Mouse (Mus musculus): ENCODE data around the gene Ccdc137.

Ccdc137 gene

DNA sequence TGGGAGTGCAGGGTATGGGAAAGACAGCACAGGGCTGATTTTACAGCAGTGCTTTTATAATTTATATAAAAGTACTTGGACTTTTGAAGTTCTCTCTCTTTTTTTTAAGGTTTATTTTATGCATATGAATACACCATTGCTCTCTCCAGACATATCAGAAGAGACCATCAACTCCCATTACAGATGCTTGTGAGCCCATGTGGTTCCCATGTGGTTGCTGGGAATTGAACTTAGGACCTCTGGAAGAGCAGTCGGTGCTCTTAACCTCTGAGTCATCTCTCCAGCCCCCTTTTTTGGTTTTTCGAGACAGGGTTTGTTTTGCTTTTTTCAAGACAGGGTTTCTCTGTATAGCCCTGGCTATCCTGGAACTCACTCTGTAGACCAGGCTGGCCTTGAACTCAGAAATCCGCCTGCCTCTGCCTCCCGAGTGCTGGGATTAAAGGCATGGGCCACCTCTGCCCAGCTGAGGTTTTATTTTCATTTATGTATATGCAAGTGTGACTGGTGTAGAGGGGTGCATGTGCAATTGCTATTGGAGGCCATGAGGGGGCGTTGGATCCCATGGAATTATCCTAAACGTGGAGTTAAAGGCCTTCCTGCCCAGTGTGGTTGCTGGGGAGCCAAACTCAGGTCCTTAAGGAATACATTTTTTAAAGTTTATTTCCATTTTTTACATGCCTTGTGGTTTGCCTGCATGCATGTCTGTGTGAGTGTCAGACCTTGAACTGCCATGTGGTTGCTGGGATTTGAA, 1.1 kb downstream of the Ccdc137 start:
- no peak for DNase-seq (ENCODE audit: low spot score in 2 of 2)

DNA sequence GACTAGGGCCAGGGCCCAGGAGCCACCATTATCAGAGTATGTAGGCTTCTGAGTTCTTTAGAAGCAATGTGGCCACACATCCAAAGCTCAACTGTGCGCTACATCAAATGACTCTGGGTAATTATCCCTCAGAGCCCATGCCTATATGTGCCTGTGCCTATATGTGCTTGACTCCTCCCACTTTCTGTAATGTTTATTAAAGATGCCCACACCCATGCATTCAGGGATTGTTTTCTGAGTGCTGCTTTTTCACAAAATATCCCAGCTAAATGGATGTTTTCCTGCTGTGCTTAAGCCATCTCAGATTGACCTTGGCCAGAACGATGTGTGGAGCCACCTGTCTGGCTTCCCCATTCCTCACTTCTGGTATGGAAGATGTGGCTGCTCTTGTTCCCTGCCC, 5.6 kb downstream of the Ccdc137 start:
- DNase-seq (ENCODE audit: low spot score in 2 of 2): no peak

DNA sequence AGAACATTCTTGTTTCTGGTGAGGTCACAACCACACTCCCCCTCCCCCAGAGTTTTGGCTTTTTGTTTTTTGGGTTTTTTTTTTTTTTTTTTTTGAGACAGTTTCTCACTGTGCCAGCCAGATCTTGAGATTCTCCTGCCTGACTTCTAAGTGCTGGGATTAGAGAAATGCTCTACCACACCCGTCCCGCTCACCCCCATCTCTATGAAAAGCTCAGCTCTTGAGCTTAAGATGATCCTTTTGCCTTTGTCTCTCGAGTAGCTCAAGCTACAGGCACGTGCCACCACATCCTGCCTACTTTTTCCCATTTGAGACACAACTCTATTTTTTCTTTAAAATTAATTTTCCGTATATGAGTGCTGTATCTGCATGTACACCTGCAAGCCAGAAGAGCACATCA, 6.5 kb downstream of the Ccdc137 start:
- DNase-seq (ENCODE audit: low spot score in 2 of 2): no peak

DNA sequence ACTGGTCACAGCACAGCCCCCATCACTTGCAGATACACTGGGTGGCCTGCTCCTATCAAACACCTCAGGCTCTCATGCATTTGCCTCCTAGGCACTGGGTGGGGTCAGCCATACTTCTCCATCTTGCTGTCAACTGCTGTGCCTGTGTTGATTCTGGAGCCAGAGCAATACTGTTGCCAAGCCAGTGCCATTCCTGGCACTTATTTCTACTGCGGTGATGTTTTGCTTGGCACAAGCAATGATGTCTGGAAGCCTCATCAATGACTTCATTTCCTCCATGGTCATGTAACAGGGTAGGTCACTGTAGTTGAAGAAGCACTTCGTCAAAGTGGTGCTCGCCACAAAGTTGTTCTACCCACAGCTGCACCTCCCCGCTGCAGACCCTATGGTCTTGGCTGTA, 7.6 kb downstream of the Ccdc137 start:
- no peak for DNase-seq (ENCODE audit: low spot score in 2 of 2)

DNA sequence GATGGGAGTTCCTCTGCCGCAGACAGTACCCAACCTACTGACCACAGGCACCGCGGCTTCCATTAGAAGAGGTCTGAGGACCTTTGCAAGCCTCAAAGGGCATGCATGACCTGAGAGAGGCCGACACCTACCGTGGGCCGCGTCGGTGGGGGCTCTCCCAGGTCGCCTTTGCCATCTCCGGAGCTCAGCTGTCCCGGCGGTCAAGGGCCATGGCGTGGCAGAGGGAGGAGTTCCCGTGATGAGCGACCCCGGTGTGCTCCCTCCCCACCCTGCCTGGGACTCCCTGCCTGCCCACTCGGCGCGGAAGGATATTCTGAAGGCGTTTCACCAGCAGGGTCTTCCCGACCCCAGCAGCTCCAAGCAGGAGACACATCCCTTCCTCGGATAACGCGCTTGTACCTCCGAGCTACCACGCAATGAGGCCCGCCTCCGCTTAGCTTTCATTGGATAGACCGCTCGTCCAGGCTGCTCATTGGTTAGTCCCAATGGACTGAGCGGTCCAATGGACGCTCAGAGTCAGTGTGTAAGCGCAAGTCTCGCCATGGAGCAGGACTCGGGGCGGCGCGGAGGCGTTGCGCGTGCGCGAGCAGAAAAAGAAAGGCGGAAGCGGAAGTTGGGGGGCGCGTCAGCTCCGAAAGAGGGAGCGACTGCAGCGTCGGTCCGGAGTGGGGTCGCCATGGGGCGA, 9.3 kb downstream of the Ccdc137 start, which contains the start of gene Arl16:
TSS of gene Arl16 (minus strand) at position 557 of the 685 bp plus-strand sequence.
- peak; percentile 91 to 94 for DNase-seq (ENCODE audit: low spot score in 2 of 2)

DNA sequence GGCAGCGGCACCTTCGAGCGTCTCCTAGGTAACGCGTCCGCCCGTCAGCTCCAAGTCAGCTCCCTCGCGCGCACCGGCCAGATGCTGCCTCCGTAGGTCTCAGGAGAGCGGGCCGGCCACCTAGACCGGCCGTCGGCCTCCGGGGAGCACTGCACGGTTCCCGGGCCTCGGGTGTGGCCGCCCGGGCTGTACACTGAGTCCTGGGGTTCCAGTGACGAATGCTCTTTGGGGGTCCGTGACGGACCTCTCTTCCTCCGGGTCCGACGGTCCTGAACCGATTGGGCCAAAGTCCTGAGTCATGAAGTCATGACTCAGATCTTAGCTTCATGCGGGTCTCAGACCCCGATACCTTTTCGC, 9.8 kb downstream of the Ccdc137 start:
- DNase-seq (ENCODE audit: low spot score in 2 of 2): no peak

DNA sequence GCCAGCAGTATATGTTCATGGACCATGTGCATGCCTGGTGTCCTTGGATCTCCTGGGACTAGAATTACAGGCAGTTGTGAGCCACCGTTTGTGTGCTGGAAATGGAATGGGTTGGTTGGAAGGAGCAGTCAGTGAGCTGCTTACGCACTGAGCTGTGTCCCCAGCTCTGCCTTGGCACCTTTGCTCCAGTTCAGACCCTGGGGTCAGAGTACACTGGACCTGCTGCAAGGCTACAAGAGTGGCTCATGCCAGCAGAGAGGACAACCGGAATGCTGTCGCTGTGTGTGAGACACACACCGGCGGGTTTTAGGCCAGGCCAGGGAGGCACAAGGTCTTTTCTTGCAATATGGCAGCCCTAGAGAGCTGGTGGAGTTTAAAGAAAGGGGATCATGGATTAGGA, 14.1 kb downstream of the Ccdc137 start:
- DNase-seq (ENCODE audit: low spot score in 2 of 2): no peak

DNA sequence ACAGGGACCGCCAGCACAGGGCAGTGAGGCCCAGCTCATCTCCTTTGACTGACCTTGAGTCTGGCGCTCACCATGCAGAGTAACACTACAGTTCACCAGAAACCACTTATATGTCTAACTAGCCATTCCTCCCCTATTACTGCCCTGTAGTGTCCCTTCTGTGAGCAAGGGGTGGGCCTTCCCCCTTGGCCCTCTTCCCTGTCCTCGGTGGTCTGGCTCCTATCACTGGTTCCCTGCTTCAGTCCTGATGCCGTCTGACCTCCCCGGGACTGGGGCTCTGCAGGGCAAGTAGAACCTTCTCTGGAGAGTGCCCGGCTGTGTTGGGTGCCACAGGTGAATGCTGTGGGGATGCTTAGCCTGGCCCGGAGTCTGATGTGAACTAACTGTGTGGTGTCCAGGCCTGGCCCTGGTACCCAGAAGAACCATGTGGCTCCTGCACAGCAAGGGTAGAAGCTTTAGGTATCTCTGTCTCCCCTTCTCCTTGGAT, 25.6 kb downstream of the Ccdc137 start:
- DNase-seq (ENCODE audit: low spot score in 2 of 2): no peak

DNA sequence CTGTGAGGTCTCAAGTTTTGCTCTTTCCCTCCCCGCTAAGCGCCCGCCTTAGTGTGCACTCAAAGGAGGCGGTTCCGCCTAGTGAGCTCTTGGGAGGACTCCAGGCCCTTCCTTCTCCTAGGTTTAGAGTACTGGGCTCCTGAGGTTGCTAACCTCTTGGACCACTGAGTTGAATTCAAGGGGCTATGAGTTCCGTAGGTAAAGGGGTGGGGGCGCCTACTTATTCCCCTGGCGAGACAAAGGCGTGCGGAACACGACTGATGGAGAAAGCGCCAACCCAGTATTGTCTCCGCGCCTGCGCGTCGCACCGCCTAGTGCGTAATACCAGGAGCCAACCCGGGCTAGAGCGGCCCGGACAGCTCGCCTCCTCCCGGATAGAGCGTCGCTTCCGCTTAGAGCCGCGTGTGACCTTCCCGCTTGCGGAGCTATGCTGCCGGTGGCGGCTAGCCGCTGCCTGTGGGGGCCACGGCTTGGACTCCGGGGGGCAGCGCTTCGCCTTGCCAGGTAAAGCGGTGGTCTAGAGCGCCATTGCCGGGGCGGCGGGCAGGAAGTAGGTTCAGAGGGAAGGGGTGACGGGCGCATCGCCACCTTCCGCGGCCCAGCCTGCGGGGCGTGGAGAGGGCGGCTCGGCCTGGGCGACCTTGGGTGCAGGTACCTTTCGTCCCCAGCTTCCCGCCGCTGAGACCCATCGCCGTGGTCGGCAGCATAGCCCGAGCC, 26.5 kb downstream of the Ccdc137 start, which contains the start of gene Mrpl12:
TSS of gene Mrpl12 (plus strand) at position 349 of the 717 bp plus-strand sequence.
- peak; percentile 78 to 86 for DNase-seq (ENCODE audit: low spot score in 2 of 2)

DNA sequence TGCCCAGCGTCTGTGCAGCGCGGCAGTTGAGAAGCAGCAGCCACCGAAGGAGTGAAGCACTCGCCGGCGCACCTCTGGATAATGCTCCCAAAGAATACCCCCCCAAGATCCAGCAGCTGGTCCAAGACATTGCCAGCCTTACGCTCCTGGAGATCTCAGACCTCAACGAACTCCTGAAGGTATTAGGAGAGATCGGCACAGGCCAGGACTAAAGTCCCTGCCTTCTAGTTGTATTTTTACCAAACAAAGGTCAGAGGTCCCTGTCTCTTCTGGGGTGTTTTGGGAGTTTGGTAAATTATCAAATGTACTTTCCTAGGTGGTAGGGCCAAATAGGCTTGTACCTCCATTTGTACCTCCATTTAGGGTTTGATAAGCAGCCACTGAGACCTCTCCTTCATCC, 27.3 kb downstream of the Ccdc137 start:
- DNase-seq (ENCODE audit: low spot score in 2 of 2): no peak

DNA sequence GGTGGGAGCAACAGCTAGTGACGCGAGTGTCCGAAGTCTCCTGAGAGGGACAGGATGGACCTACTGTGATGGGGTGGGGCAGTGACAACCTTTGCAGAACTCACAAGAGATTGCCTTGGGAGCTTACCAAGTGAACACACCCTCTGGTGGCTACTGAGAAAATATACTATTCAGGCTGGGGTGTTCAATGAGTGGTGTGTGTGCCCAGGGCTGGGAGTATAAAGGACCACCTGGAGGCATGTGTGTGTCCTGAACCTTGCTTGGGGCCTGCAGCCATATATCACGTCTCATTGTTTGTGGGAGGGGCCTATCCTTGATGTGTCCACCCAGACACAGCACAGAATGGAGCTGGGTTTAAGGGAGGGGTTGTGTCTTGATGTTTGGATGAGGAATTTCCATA, 30.6 kb downstream of the Ccdc137 start:
- no peak for DNase-seq (ENCODE audit: low spot score in 2 of 2)

DNA sequence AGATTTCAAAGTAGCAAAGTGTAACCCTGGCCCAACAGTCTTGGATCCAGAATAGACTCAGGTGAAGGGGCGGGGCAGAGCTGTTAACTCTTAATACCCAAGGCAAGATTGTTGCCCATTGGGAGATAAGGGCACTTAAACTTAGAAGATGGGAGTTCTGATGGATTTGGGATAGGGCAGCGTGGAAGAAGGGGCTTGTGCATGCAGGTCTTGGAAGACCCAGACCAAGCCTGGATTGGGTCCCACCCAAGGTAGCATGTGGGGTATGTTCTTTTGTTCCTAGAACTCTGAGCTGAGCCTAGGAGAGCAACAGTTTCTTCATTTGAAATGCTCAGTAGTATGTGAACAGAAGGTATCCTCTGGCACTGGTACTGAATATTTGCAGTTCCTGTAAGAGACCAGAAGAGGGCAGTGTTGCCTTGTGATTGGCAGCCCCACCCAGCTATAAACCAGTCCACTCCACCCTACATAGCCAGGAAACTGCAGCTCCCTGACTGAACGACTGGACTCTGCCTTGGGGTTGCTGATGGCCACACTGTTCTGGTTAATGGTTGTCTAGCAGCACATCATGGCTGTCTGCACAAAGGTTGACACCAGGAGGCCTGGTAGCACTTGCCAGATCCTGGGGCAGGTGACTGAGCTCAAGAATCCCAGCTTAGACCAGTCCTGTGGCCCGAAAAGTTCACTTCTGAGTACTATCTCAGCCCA, 31.3 kb downstream of the Ccdc137 start:
- peak; percentile 70 to 75 for DNase-seq (ENCODE audit: low spot score in 2 of 2)

DNA sequence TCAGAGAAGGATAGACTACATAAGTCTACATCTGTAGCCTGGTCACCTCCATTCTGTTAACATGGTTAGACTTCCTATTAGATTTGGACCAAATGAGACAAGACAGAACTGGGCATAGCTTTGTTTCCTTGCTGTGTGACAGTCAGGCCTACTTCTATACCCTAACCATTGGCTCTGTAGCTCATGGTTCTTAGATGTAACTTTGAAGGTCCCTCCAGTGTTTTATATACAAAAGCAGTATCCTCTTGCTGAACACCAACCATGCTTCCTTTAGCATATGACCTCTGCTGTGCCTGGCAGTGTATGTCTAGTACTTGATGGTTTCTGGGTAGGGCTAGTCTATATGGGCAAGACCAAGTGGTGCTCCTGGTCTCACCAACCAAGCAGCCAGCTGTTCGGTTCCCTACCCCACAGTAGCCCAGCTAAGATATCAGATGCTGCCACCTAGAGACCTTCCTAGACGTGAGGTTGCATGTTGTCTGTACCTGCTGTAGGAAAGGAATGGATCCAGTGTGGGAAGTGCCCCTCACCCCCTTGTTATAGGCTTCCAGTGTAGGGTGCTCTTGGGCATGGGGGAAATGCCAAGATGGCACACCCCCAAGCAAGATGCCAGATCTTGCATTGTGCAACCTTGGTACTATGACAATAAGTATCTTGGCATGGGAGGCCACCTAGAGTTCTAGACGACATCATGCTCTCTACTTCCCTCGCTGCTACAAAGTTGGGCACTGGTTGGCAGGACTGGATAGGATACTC, 32.6 kb downstream of the Ccdc137 start:
- no peak for DNase-seq (ENCODE audit: low spot score in 2 of 2)

DNA sequence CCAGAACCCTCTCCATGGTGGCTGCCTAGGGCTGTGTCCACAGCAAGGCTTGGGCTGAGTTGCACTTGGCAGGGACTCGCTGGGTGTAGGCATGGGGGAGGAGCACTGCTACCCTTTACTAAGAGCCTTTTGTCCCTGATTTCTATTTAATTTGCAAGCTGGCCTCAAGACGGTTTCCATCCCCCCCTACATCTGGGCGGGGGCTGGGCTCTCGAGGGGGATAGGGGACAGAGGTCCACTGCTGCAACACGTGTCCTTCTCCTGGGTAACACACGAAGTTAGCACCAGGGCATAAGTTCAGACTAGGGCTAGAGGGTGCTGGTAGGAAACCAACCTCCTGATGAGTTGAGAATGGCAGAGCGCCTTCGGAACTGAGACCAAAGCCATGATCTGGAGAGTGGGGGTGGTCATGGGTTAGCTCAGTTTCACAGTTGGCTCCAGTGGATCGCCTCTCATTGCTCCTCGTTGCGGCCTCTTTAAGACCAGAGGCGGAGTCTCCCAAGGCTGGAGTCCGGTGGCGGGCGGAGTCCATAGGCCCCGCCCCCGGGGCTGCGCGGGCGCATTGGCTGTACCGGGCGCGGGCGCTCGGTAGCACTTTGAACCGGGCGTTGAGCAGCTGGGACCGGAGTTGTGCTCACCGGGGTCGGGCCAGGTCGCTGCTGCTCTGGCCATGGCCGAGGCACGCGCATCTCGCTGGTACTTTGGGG, 33.6 kb downstream of the Ccdc137 start, which contains the start of gene Slc25a10:
TSS of gene Slc25a10 (plus strand) at position 524 of the 707 bp plus-strand sequence.
- DNase-seq (ENCODE audit: low spot score in 2 of 2): peak; percentile 64 to 69

DNA sequence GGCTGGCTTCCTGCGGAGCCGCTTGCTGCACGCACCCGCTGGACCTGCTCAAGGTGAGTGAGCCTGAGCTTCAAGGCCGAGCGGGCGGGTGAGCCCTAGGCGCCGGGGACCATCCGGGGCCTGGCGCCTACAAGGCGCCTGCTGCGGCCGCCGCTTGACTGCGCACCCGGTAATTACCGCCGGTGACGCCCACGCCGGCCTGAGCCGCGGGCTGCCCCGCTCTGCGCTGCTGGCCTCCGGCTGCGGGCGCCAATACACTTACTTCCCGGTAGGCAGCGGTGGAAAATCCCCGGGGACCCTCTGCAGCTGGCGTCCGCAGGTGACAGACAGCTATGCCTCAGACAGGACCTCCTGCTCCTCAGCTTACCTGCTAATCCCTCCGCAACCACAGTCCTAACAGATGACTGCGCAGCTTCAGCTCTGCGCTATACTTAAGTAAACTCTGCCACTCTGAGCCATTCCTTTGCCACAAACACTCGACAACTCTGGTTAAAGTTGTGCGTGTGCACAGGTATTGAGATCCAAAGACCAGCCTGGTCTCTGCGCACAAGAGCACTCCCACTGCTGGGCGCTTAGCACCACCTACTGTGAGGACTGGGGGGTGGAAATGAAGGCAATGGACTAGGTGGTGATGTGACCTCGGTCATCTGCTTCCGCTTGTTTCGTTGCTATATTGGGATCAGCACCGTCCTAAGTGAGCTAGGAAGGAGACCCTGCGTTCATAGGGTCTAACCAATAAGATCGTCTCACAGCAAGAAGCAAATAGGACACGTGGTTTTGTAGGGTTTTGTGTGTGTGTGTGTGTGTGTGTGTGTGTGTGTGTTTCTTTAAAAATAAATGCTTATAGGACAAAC, 34.3 kb downstream of the Ccdc137 start:
- DNase-seq (ENCODE audit: low spot score in 2 of 2): peak; percentile 44 to 46

DNA sequence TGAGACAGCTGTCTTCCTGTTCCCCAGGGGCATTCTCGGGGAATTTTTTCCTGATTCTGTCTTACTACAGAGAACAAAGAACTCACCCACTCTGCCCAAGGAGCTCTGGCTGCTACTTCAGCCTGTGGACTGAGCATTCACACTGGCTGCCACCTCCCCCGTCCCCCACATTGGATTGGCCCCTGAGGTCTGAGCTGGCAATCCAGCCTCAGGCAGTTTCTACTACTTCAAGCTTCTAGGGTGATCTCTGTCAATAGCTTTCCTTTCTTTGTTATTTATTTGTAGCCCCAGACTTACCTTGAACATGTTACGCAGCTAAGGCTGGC, 34.9 kb downstream of the Ccdc137 start:
- no peak for DNase-seq (ENCODE audit: low spot score in 2 of 2)

DNA sequence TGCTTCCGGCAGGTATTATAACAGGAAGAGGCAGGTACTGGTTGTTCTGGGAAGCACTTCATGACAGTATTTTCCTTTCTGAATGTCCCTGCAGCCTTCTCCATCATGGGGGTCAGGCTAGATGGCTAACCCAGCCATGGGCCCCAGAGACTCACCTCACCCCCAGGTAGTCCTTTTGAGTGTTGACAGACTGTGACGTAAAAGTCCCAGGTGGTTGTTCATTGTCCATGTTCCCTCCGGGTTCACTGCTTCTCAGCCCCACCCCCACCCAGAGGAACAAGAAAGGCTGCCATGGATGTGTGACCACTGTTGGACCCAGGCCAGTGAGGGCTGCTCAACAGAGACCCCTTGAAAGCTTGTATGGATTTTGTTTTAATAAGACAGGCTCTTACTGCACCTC, 35.4 kb downstream of the Ccdc137 start:
- no peak for DNase-seq (ENCODE audit: low spot score in 2 of 2)

DNA sequence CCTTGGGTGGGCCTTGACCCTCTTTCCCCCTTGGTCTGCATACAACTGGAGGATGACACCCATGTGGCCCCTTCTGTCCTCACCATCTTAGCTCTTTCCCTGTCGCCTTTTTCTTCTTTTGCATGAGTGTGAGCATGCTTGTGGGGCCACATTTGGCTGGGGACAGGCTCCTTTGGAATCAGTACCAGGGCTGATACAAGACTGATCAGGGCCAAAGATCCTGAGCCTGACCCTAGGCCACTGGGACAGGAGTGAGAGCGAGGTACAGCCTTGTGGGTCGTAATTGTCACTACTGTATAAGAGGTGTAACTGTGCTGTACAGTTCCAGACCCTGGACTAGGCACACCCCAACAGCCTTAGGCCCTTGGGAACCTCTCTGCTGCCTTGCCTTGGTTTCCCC, 36.0 kb downstream of the Ccdc137 start:
- no peak for DNase-seq (ENCODE audit: low spot score in 2 of 2)

DNA sequence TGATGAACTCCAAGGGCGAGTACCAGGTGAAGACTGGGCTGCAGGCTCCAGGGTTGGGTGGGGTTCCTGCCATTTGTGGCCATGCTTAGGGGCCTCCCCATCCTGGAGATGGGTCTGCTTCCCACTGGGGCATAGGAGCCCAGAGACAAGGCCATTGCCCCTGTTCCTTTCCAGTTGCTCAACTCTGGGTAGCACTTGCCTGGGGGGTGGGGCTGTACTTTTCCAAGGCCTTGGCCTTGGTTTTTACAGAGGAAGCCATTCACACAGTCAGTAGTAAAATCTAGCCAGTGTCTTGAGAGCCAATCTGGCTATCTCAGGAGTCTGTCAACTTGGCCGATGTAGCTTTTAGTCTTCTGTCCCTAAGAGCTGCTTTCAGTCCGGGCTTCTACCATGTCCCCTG, 39.5 kb downstream of the Ccdc137 start:
- no peak for DNase-seq (ENCODE audit: low spot score in 2 of 2)

DNA sequence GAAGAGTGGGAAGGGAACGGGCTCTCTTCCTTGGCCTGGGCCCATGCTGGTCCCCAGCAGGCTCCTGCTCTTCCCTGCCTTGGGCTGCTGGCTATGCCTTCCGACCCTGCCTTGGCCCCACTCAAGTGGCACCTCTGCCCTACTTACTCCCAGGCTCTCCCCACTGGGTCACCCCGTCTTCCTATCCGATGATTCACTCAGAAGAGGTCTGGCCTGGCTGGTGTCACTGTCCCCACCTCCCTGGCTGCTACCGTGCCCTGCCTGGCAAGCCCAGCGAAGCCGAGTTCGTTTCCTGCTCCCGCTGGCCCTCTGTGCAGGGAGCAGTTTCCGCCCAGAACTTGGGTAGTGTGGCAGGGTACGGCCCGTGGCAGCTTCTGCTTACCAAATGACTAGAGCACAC, 40.3 kb downstream of the Ccdc137 start:
- DNase-seq (ENCODE audit: low spot score in 2 of 2): no peak
